Mouse (Mus musculus): ENCODE results near the gene Hoxa5. TPM values are rescaled to one million over a fixed set of nuclear protein-coding genes. Genes with fewer than 3 reads are reported as not detected.

Hoxa5 gene
- total RNA-seq (2021) (under 1 TPM; 0.26 to 0.45 TPM), polyA plus RNA-seq (2012; rRNA removed) (0.94 and 0.96 TPM in 2 replicates)
- long read RNA-seq = 0 reads

GRCm38 (mm10) chr6:52204050-52204752, at the start of gene Hoxa5:
Gene Hoxa5 (minus strand): TSS chr6:52204587.
- Histone ChIP-seq H3K4me1 (ENCODE audit: control insufficient read depth, insufficient read depth, low read length) (no peaks in the 10 kb centered on the region), H3K36me3 (ENCODE audit: control insufficient read depth, insufficient read depth, low read length) (no peaks in the 10 kb centered on the region), H3K27ac (peak within 1 kb of the TSS; percentile 56), H3K9ac (ENCODE audit: low read depth, low read length) (peak within 1 kb of the TSS; percentile 63), H3K27me3 (ENCODE audit: control insufficient read depth, insufficient read depth, low read length) (peaks cover 40% of the 10 kb centered on the region), H3K4me3 (peak within 1 kb of the TSS; percentile 53), H3K79me2 (replicated peaks; ENCODE audit: control insufficient read depth, insufficient read depth, low read length) (no peaks in the 10 kb centered on the region)
- DNase-seq = peak; percentile 63 to 73
- intact Hi-C loops (cut with DNase I) = no loop called here
- TF ChIP-seq EP300 (IDR thresholded peaks at IDR 0.05; ENCODE audit: insufficient read depth, low read depth, low read length) (no peak), CTCF (IDR thresholded peaks at IDR 0.05) (peak; percentile 80), POLR2A (IDR thresholded peaks at IDR 0.05; ENCODE audit: insufficient read depth, low read depth, low read length) (peak; percentile 50; the same call in 1 of the 2 replicates)
- 6% methylated on average over 65 of the region's 65 CpGs for WGBS

- peaks cover 25% of the 10 kb centered on the region for H3K27me3 ChIP-seq (ENCODE audit: control insufficient read depth, insufficient read depth, low read length)
- WGBS = 4% methylated on average over 59 of the region's 59 CpGs
- no peaks in the 10 kb centered on the region for H3K4me1 ChIP-seq (ENCODE audit: control insufficient read depth, insufficient read depth, low read length)
- peak; percentile 29 to 53 for DNase-seq
- H3K4me3 ChIP-seq = no peak overlapping the region
- no peaks in the 10 kb centered on the region for H3K79me2 ChIP-seq (replicated peaks; ENCODE audit: control insufficient read depth, insufficient read depth, low read length)
- no peak overlapping the region for H3K9ac ChIP-seq (ENCODE audit: low read depth, low read length)
- intact Hi-C loops (cut with DNase I) = loop anchor here (5.0 kb wide), 1 partner anchor 37 kb away; no protein-coding TSS in a partner anchor
- H3K27ac ChIP-seq = no peak overlapping the region
- H3K36me3 ChIP-seq (ENCODE audit: control insufficient read depth, insufficient read depth, low read length) = no peaks in the 10 kb centered on the region
- no peak for TF ChIP-seq POLR2A (IDR thresholded peaks at IDR 0.05; ENCODE audit: insufficient read depth, low read depth, low read length)
- TF ChIP-seq CTCF (IDR thresholded peaks at IDR 0.05) = no peak
- TF ChIP-seq EP300 (IDR thresholded peaks at IDR 0.05; ENCODE audit: insufficient read depth, low read depth, low read length) = no peak
These were observed 49.4 kb upstream of the Hoxa5 start for GRCm38 (mm10) chr6:52253511-52254500.

GRCm38 (mm10) chr6:52252775-52253376, 48.5 kb upstream of the Hoxa5 start:
- H3K36me3 ChIP-seq (ENCODE audit: control insufficient read depth, insufficient read depth, low read length) = no peaks in the 10 kb centered on the region
- H3K9ac ChIP-seq (ENCODE audit: low read depth, low read length) = no peak overlapping the region
- no peak overlapping the region for H3K4me3 ChIP-seq
- no peak overlapping the region for H3K27ac ChIP-seq
- H3K79me2 ChIP-seq (replicated peaks; ENCODE audit: control insufficient read depth, insufficient read depth, low read length) = no peaks in the 10 kb centered on the region
- peak in 1 of 2 experiments; percentile 32 for DNase-seq
- intact Hi-C loops (cut with DNase I) = loop anchor here (5.0 kb wide), 1 partner anchor 36 kb away; no protein-coding TSS in a partner anchor
- 3% methylated on average over 35 of the region's 35 CpGs for WGBS
- no peaks in the 10 kb centered on the region for H3K4me1 ChIP-seq (ENCODE audit: control insufficient read depth, insufficient read depth, low read length)
- peaks cover 33% of the 10 kb centered on the region for H3K27me3 ChIP-seq (ENCODE audit: control insufficient read depth, insufficient read depth, low read length)
- TF ChIP-seq EP300 (IDR thresholded peaks at IDR 0.05; ENCODE audit: insufficient read depth, low read depth, low read length) (no peak), POLR2A (IDR thresholded peaks at IDR 0.05; ENCODE audit: insufficient read depth, low read depth, low read length) (no peak), CTCF (IDR thresholded peaks at IDR 0.05) (no peak)

- TF ChIP-seq CTCF (IDR thresholded peaks at IDR 0.05) = no peak
- TF ChIP-seq POLR2A (IDR thresholded peaks at IDR 0.05; ENCODE audit: insufficient read depth, low read depth, low read length) = no peak
- no peak for TF ChIP-seq EP300 (IDR thresholded peaks at IDR 0.05; ENCODE audit: insufficient read depth, low read depth, low read length)
- no peaks in the 10 kb centered on the region for H3K4me1 ChIP-seq (ENCODE audit: control insufficient read depth, insufficient read depth, low read length)
- 9% methylated on average over 24 of the region's 24 CpGs for WGBS
- H3K4me3 ChIP-seq = no peak overlapping the region
- H3K27me3 ChIP-seq (ENCODE audit: control insufficient read depth, insufficient read depth, low read length) = peaks cover 34% of the 10 kb centered on the region
- DNase-seq = peak in 1 of 2 experiments; percentile 18
- no peaks in the 10 kb centered on the region for H3K79me2 ChIP-seq (replicated peaks; ENCODE audit: control insufficient read depth, insufficient read depth, low read length)
- no peak overlapping the region for H3K9ac ChIP-seq (ENCODE audit: low read depth, low read length)
- no peaks in the 10 kb centered on the region for H3K36me3 ChIP-seq (ENCODE audit: control insufficient read depth, insufficient read depth, low read length)
- no peak overlapping the region for H3K27ac ChIP-seq
- intact Hi-C loops (cut with DNase I) = loop anchor here (5.0 kb wide), 1 partner anchor 35 kb away; no protein-coding TSS in a partner anchor
These were observed 47.8 kb upstream of the Hoxa5 start for GRCm38 (mm10) chr6:52252016-52252774.
